Mouse (Mus musculus) embryonic facial prominence, embryonic 11.5 days (tissue): Measurements from ENCODE around the gene Ptp4a2. TPM values are rescaled to one million over a fixed set of nuclear protein-coding genes. Genes with fewer than 3 reads are reported as not detected.
A peak's percentile ranks its signal among the peaks of the same experiment; 100 is the strongest.

Source experiments
- ATAC-seq: fragments of 200-750 bp; cut with Nextera tagmentation; replicated peaks from 2 replicates; pipeline ENCODE4 v1.8.0; 2017; ENCODE audit warnings: low read depth; ENCODE audit not compliant: insufficient number of reproducible peaks, low FRiP score, low TSS enrichment
- DNase-seq: peaks from one replicate; pipeline ENCODE4 v3.0.0-alpha.2; 2015; ENCODE audit warnings: low spot score
- H3K27ac ChIP-seq: fragments of 300-500 bp; sonication (generic); replicated peaks from 2 replicates; pipeline ENCODE4 v1.5.1; 2014; ENCODE audit warnings: mild to moderate bottlenecking, low read depth, low read length, control low read depth
- H3K27me3 ChIP-seq: fragments of 300-500 bp; sonication (generic); 2 replicates; pipeline ENCODE4 v1.6.1; 2014; ENCODE audit warnings: mild to moderate bottlenecking, low read length, moderate library complexity, mixed read lengths; ENCODE audit not compliant: control insufficient read depth, insufficient read depth
- H3K36me3 ChIP-seq: fragments of 300-500 bp; sonication (generic); replicated peaks from 2 replicates; pipeline ENCODE4 v1.6.1; 2014; ENCODE audit warnings: low read depth, mild to moderate bottlenecking, low read length, moderate library complexity, mixed read lengths; ENCODE audit not compliant: control insufficient read depth, insufficient read depth
- H3K4me1 ChIP-seq: fragments of 300-500 bp; sonication (generic); 2 replicates; pipeline ENCODE4 v1.6.1; 2014; ENCODE audit warnings: low read length, mixed read lengths; ENCODE audit not compliant: control insufficient read depth, insufficient read depth
- H3K4me2 ChIP-seq: fragments of 300-500 bp; sonication (generic); 2 replicates; pipeline ENCODE4 v1.6.1; 2014; ENCODE audit warnings: low read depth, mild to moderate bottlenecking, control low read depth, low read length, moderate library complexity
- H3K4me3 ChIP-seq: fragments of 300-500 bp; sonication (generic); 2 replicates; pipeline ENCODE4 v1.5.1; 2014; ENCODE audit warnings: low read depth, low read length, control low read depth
- H3K9ac ChIP-seq: fragments of 300-500 bp; sonication (generic); replicated peaks from 2 replicates; pipeline ENCODE4 v1.6.1; 2014; ENCODE audit warnings: mild to moderate bottlenecking, control low read depth, low read length
- H3K9me3 ChIP-seq: fragments of 300-500 bp; sonication (generic); replicated peaks from 2 replicates; pipeline ENCODE4 v1.6.1; 2016; ENCODE audit warnings: mild to moderate bottlenecking, low read length, inconsistent platforms, mixed read lengths; ENCODE audit not compliant: control insufficient read depth
- WGBS: fragments of 180-500 bp; shearing (Covaris S2); extraction: QIAGEN DNeasy Blood & Tissue Kit; methylation state at CpG from one replicate; pipeline ENCODE4 v1.1.7; 2014; 5-methylcytosine and 5-hydroxymethylcytosine counted together
- polyA plus RNA-seq: library from polyadenylated mRNA; unstranded; fragments of >200 nt; fragmentation: Nextera tagmentation; extraction: Ambion mirVana; gene quantifications from 2 replicates; pipeline ENCODE4 v1.2.1, GENCODE M21; 2014

Ptp4a2 gene
- polyA plus RNA-seq, 1 experiment from 2014 or later = 376 TPM

GRCm38 (mm10) chr4:129790475-129790874 lies 20.5 kb upstream of the Ptp4a2 start:
- H3K27ac ChIP-seq = no peak overlapping the region
- 77% methylated on average over 3 of the region's 3 CpGs for WGBS
- H3K4me1 ChIP-seq = peaks cover 3% of the 10 kb centered on the region; the same call in 1 of the 2 replicates
- no peak overlapping the region for H3K9ac ChIP-seq
- H3K27me3 ChIP-seq = no peaks in the 10 kb centered on the region
- no peak for ATAC-seq
- no peaks in the 10 kb centered on the region for H3K9me3 ChIP-seq
- H3K4me3 ChIP-seq = no peak overlapping the region
- no peak for DNase-seq
- H3K4me2 ChIP-seq = no peak overlapping the region
- H3K36me3 ChIP-seq = no peaks in the 10 kb centered on the region

- no peaks in the 10 kb centered on the region for H3K9me3 ChIP-seq
- ATAC-seq (no peak), DNase-seq (peak; percentile 55)
- no peaks in the 10 kb centered on the region for H3K27me3 ChIP-seq
- no peak overlapping the region for H3K9ac ChIP-seq
- H3K4me3 ChIP-seq = no peak overlapping the region
- peaks cover 3% of the 10 kb centered on the region; the same call in 1 of the 2 replicates for H3K4me1 ChIP-seq
- 18% methylated on average over 1 of the region's 1 CpGs for WGBS
- H3K4me2 ChIP-seq = no peak overlapping the region
- no peaks in the 10 kb centered on the region for H3K36me3 ChIP-seq
- no peak overlapping the region for H3K27ac ChIP-seq
These were observed 19.6 kb upstream of the Ptp4a2 start for GRCm38 (mm10) chr4:129791399-129791798.

- no peak overlapping the region for H3K27ac ChIP-seq
- no peak overlapping the region for H3K4me3 ChIP-seq
- WGBS = 90% methylated on average over 7 of the region's 7 CpGs
- no peak overlapping the region for H3K4me2 ChIP-seq
- H3K4me1 ChIP-seq = peaks cover 3% of the 10 kb centered on the region; the same call in 1 of the 2 replicates
- no peak overlapping the region for H3K9ac ChIP-seq
- ATAC-seq = no peak
- no peaks in the 10 kb centered on the region for H3K27me3 ChIP-seq
- no peak for DNase-seq
- H3K36me3 ChIP-seq = no peaks in the 10 kb centered on the region
- no peaks in the 10 kb centered on the region for H3K9me3 ChIP-seq
These were observed 18.3 kb upstream of the Ptp4a2 start for GRCm38 (mm10) chr4:129792666-129793202.

GRCm38 (mm10) chr4:129793713-129794329 lies 17.2 kb upstream of the Ptp4a2 start:
- Histone ChIP-seq H3K4me3 (no peak overlapping the region), H3K4me2 (no peak overlapping the region), H3K9ac (no peak overlapping the region), H3K9me3 (no peaks in the 10 kb centered on the region), H3K36me3 (no peaks in the 10 kb centered on the region), H3K4me1 (peaks cover 3% of the 10 kb centered on the region; the same call in 1 of the 2 replicates), H3K27me3 (no peaks in the 10 kb centered on the region), H3K27ac (no peak overlapping the region)
- no peak for DNase-seq
- ATAC-seq = no peak
- WGBS = 65% methylated on average over 5 of the region's 5 CpGs

GRCm38 (mm10) chr4:129795151-129795860 lies 15.7 kb upstream of the Ptp4a2 start:
- Histone ChIP-seq H3K27ac (peak overlapping the region; percentile 71), H3K4me3 (no peak overlapping the region), H3K9ac (peak overlapping the region; percentile 4), H3K27me3 (no peaks in the 10 kb centered on the region), H3K4me1 (peaks cover 3% of the 10 kb centered on the region; the same call in 1 of the 2 replicates), H3K4me2 (peak overlapping the region; percentile 7; the same call in 1 of the 2 replicates), H3K36me3 (no peaks in the 10 kb centered on the region), H3K9me3 (no peaks in the 10 kb centered on the region)
- ATAC-seq (peak; percentile 84), DNase-seq (peak; percentile 78)
- WGBS = 5% methylated on average over 17 of the region's 17 CpGs

- H3K36me3 ChIP-seq = no peaks in the 10 kb centered on the region
- 21% methylated on average over 8 of the region's 8 CpGs for WGBS
- H3K9ac ChIP-seq = no peak overlapping the region
- ATAC-seq = no peak
- H3K4me2 ChIP-seq = no peak overlapping the region
- H3K27ac ChIP-seq = peak overlapping the region; percentile 71; the same call in 1 of the 2 replicates
- no peaks in the 10 kb centered on the region for H3K9me3 ChIP-seq
- H3K27me3 ChIP-seq = no peaks in the 10 kb centered on the region
- peaks cover 3% of the 10 kb centered on the region; the same call in 1 of the 2 replicates for H3K4me1 ChIP-seq
- DNase-seq = no peak
- no peak overlapping the region for H3K4me3 ChIP-seq
These were observed 15.2 kb upstream of the Ptp4a2 start for GRCm38 (mm10) chr4:129795861-129796260.

- no peaks in the 10 kb centered on the region for H3K27me3 ChIP-seq
- 25% methylated on average over 5 of the region's 5 CpGs for WGBS
- no peaks in the 10 kb centered on the region for H3K9me3 ChIP-seq
- H3K4me1 ChIP-seq = peaks cover 3% of the 10 kb centered on the region; the same call in 1 of the 2 replicates
- H3K27ac ChIP-seq = no peak overlapping the region
- H3K4me3 ChIP-seq = no peak overlapping the region
- no peak overlapping the region for H3K4me2 ChIP-seq
- no peaks in the 10 kb centered on the region for H3K36me3 ChIP-seq
- DNase-seq = peak; percentile 42
- ATAC-seq = no peak
- H3K9ac ChIP-seq = no peak overlapping the region
These were observed 13.0 kb upstream of the Ptp4a2 start for GRCm38 (mm10) chr4:129797985-129798384.

- ATAC-seq (no peak), DNase-seq (no peak)
- Histone ChIP-seq H3K9ac (no peak overlapping the region), H3K9me3 (no peaks in the 10 kb centered on the region), H3K4me1 (no peaks in the 10 kb centered on the region), H3K4me3 (no peak overlapping the region), H3K27me3 (no peaks in the 10 kb centered on the region), H3K4me2 (no peak overlapping the region), H3K27ac (no peak overlapping the region), H3K36me3 (no peaks in the 10 kb centered on the region)
- 78% methylated on average over 1 of the region's 1 CpGs for WGBS
These were observed 7.7 kb upstream of the Ptp4a2 start for GRCm38 (mm10) chr4:129803368-129803767.
